Mouse (Mus musculus) forebrain, embryonic 15.5 days (tissue): ENCODE measurements around the gene Sapcd1. TPM values are rescaled to one million over a fixed set of nuclear protein-coding genes. Genes with fewer than 3 reads are reported as not detected.
"Not testable (repeated sequence)": the region's sequence is repeated elsewhere in the genome, so short reads cannot be mapped to it uniquely, and the experiment has no call there.

Experiments used
- ATAC-seq: fragments of 200-750 bp; cut with Nextera tagmentation; replicated peaks from 2 replicates; pipeline ENCODE4 v1.8.0; 2017; ENCODE audit warnings: mild to moderate bottlenecking, moderate TSS enrichment, moderate library complexity
- H3K27ac ChIP-seq: fragments of 300-500 bp; sonication (generic); replicated peaks from 2 replicates; pipeline ENCODE4 v1.5.1; 2015; ENCODE audit warnings: mild to moderate bottlenecking, inconsistent platforms
- H3K27me3 ChIP-seq: fragments of 300-500 bp; sonication (generic); 2 replicates; pipeline ENCODE4 v1.6.1; 2015; ENCODE audit warnings: inconsistent platforms
- H3K36me3 ChIP-seq: fragments of 300-500 bp; sonication (generic); 2 replicates; pipeline ENCODE4 v1.6.1; 2015; ENCODE audit warnings: mild to moderate bottlenecking, inconsistent platforms
- H3K4me1 ChIP-seq: fragments of 300-500 bp; sonication (generic); 2 replicates; pipeline ENCODE4 v1.6.1; 2015; ENCODE audit warnings: inconsistent platforms
- H3K4me2 ChIP-seq: fragments of 300-500 bp; sonication (generic); replicated peaks from 2 replicates; pipeline ENCODE4 v1.6.1; 2015; ENCODE audit warnings: mild to moderate bottlenecking, inconsistent platforms
- H3K4me3 ChIP-seq: fragments of 300-500 bp; sonication (generic); 2 replicates; pipeline ENCODE4 v1.5.1; 2015; ENCODE audit warnings: mild to moderate bottlenecking, inconsistent platforms
- H3K9ac ChIP-seq: fragments of 300-500 bp; sonication (generic); replicated peaks from 2 replicates; pipeline ENCODE4 v1.6.1; 2015; ENCODE audit warnings: mild to moderate bottlenecking, inconsistent platforms
- H3K9me3 ChIP-seq: fragments of 300-500 bp; sonication (generic); 2 replicates; pipeline ENCODE4 v1.6.1; 2016; ENCODE audit warnings: inconsistent platforms
- WGBS: fragments of 180-500 bp; shearing (Covaris S2); methylation state at CpG from one replicate; pipeline ENCODE4 v1.1.7; 2015; ENCODE audit warnings: mixed read lengths; 5-methylcytosine and 5-hydroxymethylcytosine counted together
- polyA plus RNA-seq: library from polyadenylated mRNA; unstranded; fragments of >200 nt; fragmentation: Nextera tagmentation; extraction: Ambion mirVana; gene quantifications from 2 replicates; pipeline ENCODE4 v1.2.1, GENCODE M21; 2015

Gene Sapcd1
- polyA plus RNA-seq, 1 experiment from 2014 or later = 5.8 TPM

- H3K9me3 ChIP-seq, H3K27me3 ChIP-seq, ATAC-seq: not testable (repeated sequence)
- 22% methylated on average over 30 of the region's 32 CpGs for WGBS
- H3K27ac ChIP-seq = peak overlapping the region; percentile 98
- H3K4me3 ChIP-seq = peak overlapping the region; percentile 79
- peaks cover 13% of the 10 kb centered on the region for H3K36me3 ChIP-seq
- peak overlapping the region; percentile 97 for H3K4me2 ChIP-seq
- peak overlapping the region; percentile 89 for H3K9ac ChIP-seq
- H3K4me1 ChIP-seq = peaks cover 38% of the 10 kb centered on the region
Observed at GRCm38 (mm10) chr17:34999871-35000716, 27.7 kb downstream of the Sapcd1 start.

- no peak overlapping the region for H3K27ac ChIP-seq
- H3K4me1 ChIP-seq = peaks cover 38% of the 10 kb centered on the region
- no peaks in the 10 kb centered on the region for H3K9me3 ChIP-seq
- H3K4me3 ChIP-seq = peak overlapping the region; percentile 32; the same call in 1 of the 2 replicates
- 93% methylated on average over 15 of the region's 15 CpGs for WGBS
- no peak overlapping the region for H3K9ac ChIP-seq
- no peaks in the 10 kb centered on the region for H3K27me3 ChIP-seq
- no peak for ATAC-seq
- H3K4me2 ChIP-seq = peak overlapping the region; percentile 97; the same call in 1 of the 2 replicates
- no peaks in the 10 kb centered on the region for H3K36me3 ChIP-seq
Observed at GRCm38 (mm10) chr17:34998526-34999430, 29.0 kb downstream of the Sapcd1 start.

- ATAC-seq = no peak
- Histone ChIP-seq H3K4me1 (peaks cover 24% of the 10 kb centered on the region), H3K4me3 (no peak overlapping the region), H3K4me2 (no peak overlapping the region; the same call in 1 of the 2 replicates), H3K27ac (no peak overlapping the region), H3K27me3 (no peaks in the 10 kb centered on the region), H3K9ac (no peak overlapping the region), H3K36me3 (no peaks in the 10 kb centered on the region), H3K9me3 (no peaks in the 10 kb centered on the region)
- WGBS = 86% methylated on average over 5 of the region's 5 CpGs
Observed at GRCm38 (mm10) chr17:34997142-34997483, 30.7 kb downstream of the Sapcd1 start.

GRCm38 (mm10) chr17:34996411-34997141, 31.2 kb downstream of the Sapcd1 start:
- Histone ChIP-seq H3K9me3 (no peaks in the 10 kb centered on the region), H3K27me3 (no peaks in the 10 kb centered on the region), H3K9ac (no peak overlapping the region), H3K27ac (no peak overlapping the region), H3K4me3 (no peak overlapping the region), H3K4me1 (peaks cover 18% of the 10 kb centered on the region), H3K36me3 (no peaks in the 10 kb centered on the region; the same call in 1 of the 2 replicates), H3K4me2 (no peak overlapping the region)
- WGBS = 93% methylated on average over 13 of the region's 14 CpGs
- ATAC-seq = no peak

GRCm38 (mm10) chr17:34995927-34996326, 31.9 kb downstream of the Sapcd1 start:
- not testable (repeated sequence) for H3K36me3 ChIP-seq, H3K9me3 ChIP-seq, H3K9ac ChIP-seq, H3K27ac ChIP-seq, H3K27me3 ChIP-seq, H3K4me2 ChIP-seq, ATAC-seq, H3K4me3 ChIP-seq
- peaks cover 17% of the 10 kb centered on the region for H3K4me1 ChIP-seq
- WGBS = 98% methylated on average over 4 of the region's 4 CpGs

GRCm38 (mm10) chr17:34995192-34995591, 32.6 kb downstream of the Sapcd1 start:
- H3K36me3 ChIP-seq, ATAC-seq, H3K27ac ChIP-seq: not testable (repeated sequence)

GRCm38 (mm10) chr17:34994751-34995150, 33.1 kb downstream of the Sapcd1 start:
- H3K9me3 ChIP-seq = no peaks in the 10 kb centered on the region
- no peak for ATAC-seq
- peaks cover 12% of the 10 kb centered on the region for H3K4me1 ChIP-seq
- H3K36me3 ChIP-seq = peaks cover 6% of the 10 kb centered on the region; the same call in 1 of the 2 replicates
- H3K9ac ChIP-seq = no peak overlapping the region
- H3K4me2 ChIP-seq = no peak overlapping the region
- no peak overlapping the region for H3K27ac ChIP-seq
- H3K27me3 ChIP-seq = no peaks in the 10 kb centered on the region
- no peak overlapping the region for H3K4me3 ChIP-seq

More at GRCm38 (mm10) chr17:34995192-34995591, 32.6 kb downstream of the Sapcd1 start:
- not testable (repeated sequence) for H3K9me3 ChIP-seq, H3K27me3 ChIP-seq, H3K4me3 ChIP-seq, H3K4me2 ChIP-seq, H3K9ac ChIP-seq
- peaks cover 16% of the 10 kb centered on the region for H3K4me1 ChIP-seq
- 92% methylated on average over 4 of the region's 4 CpGs for WGBS

GRCm38 (mm10) chr17:34984218-34984617, 43.6 kb downstream of the Sapcd1 start:
- H3K4me1 ChIP-seq = peaks cover 24% of the 10 kb centered on the region
- H3K4me3 ChIP-seq = no peak overlapping the region
- H3K27me3 ChIP-seq = no peaks in the 10 kb centered on the region
- ATAC-seq = no peak
- no peak overlapping the region for H3K27ac ChIP-seq
- peaks cover 23% of the 10 kb centered on the region for H3K36me3 ChIP-seq
- H3K9ac ChIP-seq = no peak overlapping the region
- 80% methylated on average over 2 of the region's 2 CpGs for WGBS
- H3K4me2 ChIP-seq = no peak overlapping the region
- H3K9me3 ChIP-seq = no peaks in the 10 kb centered on the region

- WGBS = 0% methylated on average over 15 of the region's 15 CpGs
- H3K9ac ChIP-seq = peak overlapping the region; percentile 96
- H3K4me3 ChIP-seq = peak overlapping the region; percentile 94
- no peaks in the 10 kb centered on the region for H3K27me3 ChIP-seq
- H3K27ac ChIP-seq = peak overlapping the region; percentile 99
- H3K4me2 ChIP-seq = peak overlapping the region; percentile 79
- peaks cover 24% of the 10 kb centered on the region for H3K4me1 ChIP-seq
- no peak for ATAC-seq
- H3K36me3 ChIP-seq = peaks cover 19% of the 10 kb centered on the region
- H3K9me3 ChIP-seq = no peaks in the 10 kb centered on the region
Observed at GRCm38 (mm10) chr17:34982328-34982727, 45.5 kb downstream of the Sapcd1 start.

GRCm38 (mm10) chr17:34981690-34982180, 46.1 kb downstream of the Sapcd1 start, which contains the start of gene Lsm2:
Lsm2 (plus strand) TSS chr17:34981862.
- no peaks in the 10 kb centered on the region for H3K9me3 ChIP-seq
- H3K4me3 ChIP-seq = peak within 1 kb of the TSS; percentile 94
- peak; percentile 97 for ATAC-seq
- peaks cover 24% of the 10 kb centered on the region for H3K4me1 ChIP-seq
- H3K27me3 ChIP-seq = no peaks in the 10 kb centered on the region
- H3K27ac ChIP-seq = peak within 1 kb of the TSS; percentile 99
- H3K4me2 ChIP-seq = peak within 1 kb of the TSS; percentile 79
- H3K9ac ChIP-seq = peak within 1 kb of the TSS; percentile 96
- peaks cover 18% of the 10 kb centered on the region for H3K36me3 ChIP-seq
- 1% methylated on average over 58 of the region's 58 CpGs for WGBS

- H3K4me2 ChIP-seq = peak overlapping the region; percentile 79
- H3K4me3 ChIP-seq = peak overlapping the region; percentile 94
- peaks cover 8% of the 10 kb centered on the region for H3K36me3 ChIP-seq
- peaks cover 24% of the 10 kb centered on the region for H3K4me1 ChIP-seq
- H3K9me3 ChIP-seq = no peaks in the 10 kb centered on the region
- no peaks in the 10 kb centered on the region for H3K27me3 ChIP-seq
- H3K9ac ChIP-seq = peak overlapping the region; percentile 96
- no peak for ATAC-seq
- peak overlapping the region; percentile 99; the same call in 1 of the 2 replicates for H3K27ac ChIP-seq
- 15% methylated on average over 2 of the region's 2 CpGs for WGBS
Observed at GRCm38 (mm10) chr17:34980655-34981054, 47.2 kb downstream of the Sapcd1 start.
